Mouse (Mus musculus): ENCODE measurements around the gene Pcgf3.

Pcgf3 gene

GRCm38 (mm10) chr5:108554041-108554440 is 93.0 kb downstream of the Pcgf3 start:
- DNase-seq (ENCODE audit: low spot score), result no peak

All from urinary bladder, postnatal 10 days (tissue).